Mouse (Mus musculus) erythroblast, embryonic 14.5 days (primary cell): Measurements from ENCODE around the gene Fscn1.

Experiments
- GATA1 ChIP-seq: IDR thresholded peaks from 2 replicates; pipeline ENCODE4 v1.6.1; 2012; ENCODE audit warnings: low read length, inconsistent platforms, mixed read lengths
- TAL1 ChIP-seq: IDR thresholded peaks from 3 replicates; pipeline ENCODE4 v1.6.1; 2012; ENCODE audit warnings: low read length, inconsistent platforms, mixed read lengths

DNA sequence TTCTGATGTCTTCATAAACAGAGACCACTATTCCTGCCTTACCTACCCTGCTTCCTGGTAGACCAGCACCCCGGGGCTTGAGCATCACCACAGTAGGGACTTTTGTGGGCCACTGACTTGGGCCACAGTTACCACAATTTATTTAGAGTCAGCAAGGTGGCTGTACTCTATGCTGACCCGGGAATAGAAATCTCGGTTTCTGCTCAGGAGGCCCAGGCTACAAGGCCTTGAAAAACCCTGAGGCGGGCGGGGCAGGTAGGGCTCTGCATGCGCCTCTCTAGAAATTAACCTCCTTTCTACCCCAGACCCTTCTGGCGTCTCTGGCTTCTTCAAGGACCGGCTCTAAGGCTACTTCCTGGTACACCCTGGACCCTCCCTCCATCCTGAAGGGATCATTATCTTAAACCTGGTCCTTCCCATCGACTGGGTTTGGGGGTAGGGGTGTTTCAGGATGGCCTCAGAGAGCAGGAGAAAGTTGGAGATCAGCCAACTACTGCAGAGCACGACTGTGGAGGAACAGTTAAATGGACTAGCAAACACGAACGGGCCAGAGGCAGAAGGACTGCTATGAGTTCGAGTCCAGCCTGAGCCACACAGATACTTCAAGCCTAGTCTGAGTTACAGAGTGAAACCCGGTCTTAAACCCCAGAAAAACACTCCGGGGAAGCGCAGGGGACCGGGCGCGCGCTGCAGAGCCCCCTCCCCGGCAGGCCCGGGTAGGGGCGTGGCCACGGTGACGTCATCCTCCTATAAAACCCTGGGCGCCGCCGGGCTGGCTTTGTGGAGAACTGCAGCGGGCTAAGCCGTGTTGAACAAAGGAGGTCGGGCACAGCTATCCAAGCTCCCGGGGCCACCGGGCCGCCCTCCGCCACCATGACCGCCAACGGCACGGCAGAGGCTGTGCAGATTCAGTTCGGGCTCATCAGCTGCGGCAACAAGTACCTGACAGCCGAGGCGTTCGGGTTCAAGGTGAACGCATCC lies at the start of gene Fscn1:
- no peak for TF ChIP-seq TAL1
- no peak for TF ChIP-seq GATA1
